Mouse (Mus musculus): ENCODE data around the gene Trcg1.

Trcg1 gene

GRCm38 (mm10) chr9:57262795-57263684 is 26.7 kb downstream of the Trcg1 start:
- DNase-seq (ENCODE audit: low spot score): no peak

GRCm38 (mm10) chr9:57265125-57265524 is 28.8 kb downstream of the Trcg1 start:
- DNase-seq (ENCODE audit: low spot score): no peak

- peak; percentile 37 for DNase-seq (ENCODE audit: low spot score)
Measured at GRCm38 (mm10) chr9:57267421-57267820, 31.1 kb downstream of the Trcg1 start.

- peak; percentile 39 for DNase-seq (ENCODE audit: low spot score)
Measured at GRCm38 (mm10) chr9:57268078-57268477, 31.7 kb downstream of the Trcg1 start.

GRCm38 (mm10) chr9:57268575-57268974 is 32.2 kb downstream of the Trcg1 start:
- DNase-seq (ENCODE audit: low spot score): peak; percentile 45

- peak; percentile 34 for DNase-seq (ENCODE audit: low spot score)
Measured at GRCm38 (mm10) chr9:57269384-57269783, 33.0 kb downstream of the Trcg1 start.

- DNase-seq (ENCODE audit: low spot score): no peak
Measured at GRCm38 (mm10) chr9:57270399-57270798, 34.0 kb downstream of the Trcg1 start.

- DNase-seq (ENCODE audit: low spot score): no peak
Measured at GRCm38 (mm10) chr9:57271081-57271480, 34.7 kb downstream of the Trcg1 start.

- DNase-seq (ENCODE audit: low spot score): no peak
Measured at GRCm38 (mm10) chr9:57271837-57272562, 35.6 kb downstream of the Trcg1 start.

GRCm38 (mm10) chr9:57272902-57273804 is 36.8 kb downstream of the Trcg1 start:
- no peak for DNase-seq (ENCODE audit: low spot score)

- DNase-seq (ENCODE audit: low spot score): no peak
Measured at GRCm38 (mm10) chr9:57273805-57274494, 37.6 kb downstream of the Trcg1 start.

- no peak for DNase-seq (ENCODE audit: low spot score)
Measured at GRCm38 (mm10) chr9:57276311-57276710, 40.0 kb downstream of the Trcg1 start.

- DNase-seq (ENCODE audit: low spot score): no peak
Measured at GRCm38 (mm10) chr9:57278268-57278667, 41.9 kb downstream of the Trcg1 start.

- DNase-seq (ENCODE audit: low spot score): peak; percentile 71
Measured at GRCm38 (mm10) chr9:57279441-57279840, 43.1 kb downstream of the Trcg1 start.

- peak; percentile 69 for DNase-seq (ENCODE audit: low spot score)
Measured at GRCm38 (mm10) chr9:57281549-57281948, 45.2 kb downstream of the Trcg1 start.

GRCm38 (mm10) chr9:57282686-57283085 is 46.3 kb downstream of the Trcg1 start:
- no peak for DNase-seq (ENCODE audit: low spot score)

GRCm38 (mm10) chr9:57283311-57283710 is 47.0 kb downstream of the Trcg1 start:
- DNase-seq (ENCODE audit: low spot score): no peak

- no peak for DNase-seq (ENCODE audit: low spot score)
Measured at GRCm38 (mm10) chr9:57287183-57287582, 50.8 kb downstream of the Trcg1 start.

- DNase-seq (ENCODE audit: low spot score): no peak
Measured at GRCm38 (mm10) chr9:57294905-57295304, 58.5 kb downstream of the Trcg1 start.

GRCm38 (mm10) chr9:57295666-57296065 is 59.3 kb downstream of the Trcg1 start:
- DNase-seq (ENCODE audit: low spot score): no peak

- DNase-seq (ENCODE audit: low spot score): no peak
Measured at GRCm38 (mm10) chr9:57296277-57296676, 59.9 kb downstream of the Trcg1 start.

Data from testis, postnatal 10 days (tissue).